Mouse (Mus musculus) CH12.LX (cell line): ENCODE results near the gene Gtf2ird2. TPM values are rescaled to one million over a fixed set of nuclear protein-coding genes. Genes with fewer than 3 reads are reported as not detected.

ENCODE experiments used
- DNase-seq: peaks from one replicate; pipeline ENCODE4 v3.0.0-alpha.2; 2013; ENCODE audit errors: extremely low read depth
- H3K27ac ChIP-seq: 2 replicates; pipeline ENCODE4 v1.5.1; 2012; ENCODE audit warnings: low read depth, mild to moderate bottlenecking, control low read depth, moderate library complexity; ENCODE audit not compliant: insufficient read depth
- H3K27me3 ChIP-seq: replicated peaks from 2 replicates; pipeline ENCODE3; 2012; ENCODE audit warnings: inconsistent platforms
- H3K36me3 ChIP-seq, 2 experiments: replicated peaks in 1 of 2; 2 replicates each; pipeline versions ENCODE3 to v1.6.1; 2012; ENCODE audit warnings: inconsistent platforms in 1 of 2, low read length in 1 of 2, mild to moderate bottlenecking in 1 of 2, mixed read lengths in 1 of 2, moderate library complexity in 1 of 2; ENCODE audit not compliant: control insufficient read depth in 1 of 2, insufficient read depth in 1 of 2
- H3K4me1 ChIP-seq, 2 experiments: 2 replicates each; pipeline ENCODE4 v1.6.1; 2012; ENCODE audit warnings: inconsistent platforms in 1 of 2, moderate library complexity in 1 of 2; ENCODE audit not compliant: insufficient read depth in 2 of 2, control insufficient read depth in 1 of 2
- H3K4me2 ChIP-seq: 2 replicates; pipeline ENCODE4 v1.6.1; 2012; ENCODE audit warnings: low read depth, mild to moderate bottlenecking, control low read depth; ENCODE audit not compliant: poor library complexity, insufficient read depth, severe bottlenecking
- H3K4me3 ChIP-seq, 3 experiments: fragments of 150-350 bp in 1 of 3; sonication (generic) in 1 of 3; replicated peaks in 1 of 3; 2 replicates each; pipeline versions ENCODE3 to v1.5.1; 2011 to 2012; ENCODE audit warnings: low read depth in 2 of 3, low read length in 2 of 3, mild to moderate bottlenecking in 2 of 3, moderate library complexity in 2 of 3, control low read depth in 1 of 3, improper control_type of control experiment in 1 of 3, inconsistent platforms in 1 of 3, mixed read lengths in 1 of 3; ENCODE audit not compliant: poor library complexity in 1 of 3
- H3K79me2 ChIP-seq: replicated peaks from 2 replicates; pipeline ENCODE4 v1.6.1; 2012; ENCODE audit warnings: mild to moderate bottlenecking, moderate library complexity; ENCODE audit not compliant: control insufficient read depth, poor library complexity, insufficient read depth, severe bottlenecking; ENCODE audit errors: extremely low read depth
- H3K9ac ChIP-seq: 2 replicates; pipeline ENCODE4 v1.6.1; 2012; ENCODE audit warnings: low read depth, mild to moderate bottlenecking, control low read depth, moderate library complexity; ENCODE audit not compliant: insufficient read depth
- H3K9me3 ChIP-seq: replicated peaks from 2 replicates; pipeline ENCODE3; 2012; ENCODE audit warnings: low read length, inconsistent platforms, mixed read lengths
- CTCF ChIP-seq, 2 experiments: IDR thresholded peaks in 1 of 2; conservative IDR thresholded peaks in 1 of 2; 2 replicates each; pipeline ENCODE4 v1.5.1; 2011 to 2012; ENCODE audit warnings: low read depth in 2 of 2, low read length in 2 of 2, improper control_type of control experiment in 1 of 2, inconsistent platforms in 1 of 2, mild to moderate bottlenecking in 1 of 2, moderate library complexity in 1 of 2
- E2F4 ChIP-seq: IDR thresholded peaks from 2 replicates; pipeline ENCODE4 v1.6.1; 2011; ENCODE audit warnings: low read depth, low read length, improper control_type of control experiment; ENCODE audit not compliant: insufficient replicate concordance
- JUND ChIP-seq: conservative IDR thresholded peaks from 2 replicates; pipeline ENCODE4 v1.6.1; 2011; ENCODE audit warnings: low read depth, low read length, improper control_type of control experiment
- KAT2A ChIP-seq: IDR thresholded peaks from 2 replicates; pipeline ENCODE4 v1.6.1; 2012; ENCODE audit warnings: low read length, improper control_type of control experiment, inconsistent platforms; ENCODE audit not compliant: insufficient replicate concordance
- MAZ ChIP-seq: IDR thresholded peaks from 2 replicates; pipeline ENCODE4 v1.6.1; 2012; ENCODE audit warnings: low read depth, mild to moderate bottlenecking, inconsistent platforms, low read length, improper control_type of control experiment, moderate library complexity
- MYC ChIP-seq: IDR thresholded peaks from 2 replicates; pipeline ENCODE4 v1.6.1; 2011; ENCODE audit warnings: low read depth, mild to moderate bottlenecking, improper control_type of control experiment, low read length
- POLR2A ChIP-seq: IDR thresholded peaks from 2 replicates; pipeline ENCODE4 v1.6.1; 2011; ENCODE audit warnings: low read depth, mild to moderate bottlenecking, improper control_type of control experiment, low read length
- POLR2AphosphoS2 ChIP-seq: IDR thresholded peaks from 2 replicates; pipeline ENCODE4 v1.6.1; 2011; ENCODE audit warnings: low read depth, low read length, improper control_type of control experiment
- RCOR1 ChIP-seq: conservative IDR thresholded peaks from 2 replicates; pipeline ENCODE4 v1.6.1; 2012; ENCODE audit warnings: low read depth, mild to moderate bottlenecking, inconsistent platforms, low read length, improper control_type of control experiment
- ZKSCAN1 ChIP-seq: IDR thresholded peaks from 2 replicates; pipeline ENCODE4 v1.6.1; 2012; ENCODE audit warnings: low read depth, inconsistent platforms, low read length, improper control_type of control experiment, borderline replicate concordance
- ZNF384 ChIP-seq: IDR thresholded peaks from 2 replicates; pipeline ENCODE4 v1.6.1; 2012; ENCODE audit warnings: low read depth, low read length, improper control_type of control experiment, inconsistent platforms
- dilution Hi-C: fragments of 300-500 bp; cut with MboI; formaldehyde crosslinking; loops from 2 replicates; pipeline ENCODE4 v1.14.3; 2020; ENCODE audit warnings: low sequenced_read_pairs; ENCODE audit not compliant: extremely low pct_unique_long_range_greater_than_20kb, extremely low pct_ligation_motif_present
- in situ Hi-C: fragments of 300-500 bp; cut with MboI; formaldehyde crosslinking; loops from 3 replicates; pipeline ENCODE4 v1.14.3; 2019; ENCODE audit warnings: low sequenced_read_pairs, low pct_ligation_motif_present, low pct_unique_long_range_greater_than_20kb, mixed read lengths
- polyA plus RNA-seq: library from polyadenylated mRNA; unstranded; fragments of >175 nt; gene quantifications from 2 replicates; pipeline ENCODE4 v1.2.1, GENCODE M21; 2012; ENCODE audit warnings: low read depth; ENCODE audit not compliant: insufficient read length
- total RNA-seq, 2 experiments: library from RNA; depleted of rRNA; stranded (reverse); fragments of 300-350 nt in 1 of 2; fragments of >200 nt in 1 of 2; gene quantifications; 2 replicates each; pipeline ENCODE4 v1.2.3; 2012 to 2014

Gene Gtf2ird2
- total and polyA plus RNA-seq, 3 experiments = 1.9 to 9.7 (median 4.7) TPM

DNA sequence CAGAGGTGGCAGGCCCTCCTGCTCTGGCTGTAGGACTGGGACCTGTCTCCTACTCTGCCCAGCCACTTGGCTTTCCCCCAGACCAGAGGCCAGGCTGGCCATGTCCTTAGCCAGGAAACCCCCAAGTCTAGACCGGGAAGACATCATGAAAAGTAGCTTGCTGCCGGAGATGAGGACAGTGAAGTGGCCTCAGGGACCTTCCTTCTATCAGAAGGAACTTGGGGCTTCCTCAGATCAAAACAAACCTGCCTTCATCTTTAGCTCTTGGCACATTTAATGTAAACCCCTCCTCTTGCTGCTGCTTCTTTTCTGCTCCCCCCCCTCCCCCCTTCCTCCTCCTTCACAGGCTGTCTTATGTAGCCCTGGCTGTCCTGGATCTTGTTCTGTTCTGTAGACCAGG lies 50.4 kb downstream of the Gtf2ird2 start:
- dilution Hi-C loops = no loop called here

DNA sequence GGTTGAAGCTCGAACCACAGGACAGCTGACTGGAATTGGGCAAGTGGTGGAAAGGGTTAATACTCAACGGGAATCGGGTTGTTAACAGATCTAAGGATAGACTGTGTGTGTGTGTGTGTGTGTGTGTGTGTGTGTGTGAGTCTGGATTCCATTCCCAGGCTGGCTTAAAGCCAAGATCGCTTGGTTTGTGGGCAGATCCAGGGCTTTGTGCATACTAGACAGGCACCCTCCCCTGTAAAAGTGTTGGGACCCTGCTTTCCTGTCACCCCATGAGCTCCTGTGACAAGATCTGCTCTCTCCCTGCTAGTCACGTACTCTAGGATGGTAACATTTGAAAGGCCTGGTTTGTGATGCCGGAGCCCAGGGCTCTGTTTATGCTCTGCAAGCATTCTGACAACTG lies 51.3 kb downstream of the Gtf2ird2 start:
- no peaks in the 10 kb centered on the region for H3K79me2 ChIP-seq
- no peak for TF ChIP-seq ZNF384
- no peak for TF ChIP-seq CTCF (conservative IDR thresholded peaks at IDR 0.05 in 1 of 2, IDR thresholded peaks at IDR 0.05 in 1 of 2; ENCODE audit: low read depth in 2 of 2, low read length in 2 of 2)
- no peak for TF ChIP-seq POLR2AphosphoS2
- TF ChIP-seq ZKSCAN1 = no peak
- no peak for TF ChIP-seq RCOR1
- TF ChIP-seq POLR2A = no peak
- no peak for TF ChIP-seq KAT2A
- TF ChIP-seq JUND = no peak
- TF ChIP-seq, all 38 proteins: peak for 0
- H3K9ac ChIP-seq = no peak overlapping the region
- in situ Hi-C loops = no loop called here
- H3K27me3 ChIP-seq = no peaks in the 10 kb centered on the region
- H3K9me3 ChIP-seq = peaks cover 7% of the 10 kb centered on the region
- no peak for DNase-seq
- H3K4me2 ChIP-seq = no peak overlapping the region
- no peak overlapping the region for H3K4me3 ChIP-seq
- peaks cover 46 to 75% of the 10 kb centered on the region in 2 experiments for H3K4me1 ChIP-seq
- peaks cover 33 to 48% of the 10 kb centered on the region in 2 experiments for H3K36me3 ChIP-seq
- dilution Hi-C loops = no loop called here
- H3K27ac ChIP-seq = no peak overlapping the region

More for the DNA sequence above, 50.4 kb downstream of the Gtf2ird2 start:
- in situ Hi-C loops = no loop called here
- Histone ChIP-seq H3K79me2 (no peaks in the 10 kb centered on the region), H3K4me3 (no peak overlapping the region)
- DNase-seq = no peak
- TF ChIP-seq CTCF (conservative IDR thresholded peaks at IDR 0.05 in 1 of 2, IDR thresholded peaks at IDR 0.05 in 1 of 2; ENCODE audit: low read depth in 2 of 2, low read length in 2 of 2) (no peak), MAZ (peak; percentile 40; the same call in 1 of the 2 replicates)
- TF ChIP-seq, all 38 proteins: peak for 1
- Histone ChIP-seq H3K27me3 (no peaks in the 10 kb centered on the region), H3K36me3 (peaks cover 25 to 39% of the 10 kb centered on the region in 2 experiments), H3K27ac (peak overlapping the region; percentile 96), H3K9ac (peak overlapping the region; percentile 70; the same call in 1 of the 2 replicates), H3K9me3 (no peaks in the 10 kb centered on the region), H3K4me2 (no peak overlapping the region), H3K4me1 (peaks cover 46 to 77% of the 10 kb centered on the region in 2 experiments)

DNA sequence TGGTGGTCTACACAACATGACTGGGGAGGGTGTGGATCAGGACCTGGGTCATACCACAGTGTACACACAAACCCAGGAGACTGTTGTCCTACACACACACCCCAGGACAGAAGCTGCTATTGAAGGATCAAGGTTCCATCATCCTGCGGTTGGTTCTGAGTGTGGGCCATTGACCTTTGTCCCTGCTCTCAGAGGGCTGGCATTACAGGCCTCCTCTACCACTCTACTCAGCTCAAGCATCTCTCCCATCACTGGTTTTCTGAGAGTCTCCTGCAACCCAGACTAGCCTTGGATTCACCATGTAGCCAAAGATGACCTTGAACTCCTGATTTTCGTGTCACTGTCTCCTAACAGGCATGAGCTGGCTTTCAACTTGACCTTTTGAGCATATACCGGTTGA lies 52.4 kb downstream of the Gtf2ird2 start:
- TF ChIP-seq MYC (no peak), E2F4 (0 out of 2 replicates have a peak, but pooled peaks have one; percentile 25)
- peak overlapping the region; percentile 27 for H3K27ac ChIP-seq
- H3K9me3 ChIP-seq = peaks cover 12% of the 10 kb centered on the region
- H3K79me2 ChIP-seq = no peaks in the 10 kb centered on the region
- H3K9ac ChIP-seq = no peak overlapping the region
- no peaks in the 10 kb centered on the region for H3K27me3 ChIP-seq
- dilution Hi-C loops = no loop called here
- H3K4me2 ChIP-seq = no peak overlapping the region
- in situ Hi-C loops = no loop called here
- no peak overlapping the region for H3K4me3 ChIP-seq
- H3K36me3 ChIP-seq = peaks cover 44 to 59% of the 10 kb centered on the region in 2 experiments
- peaks cover 40 to 66% of the 10 kb centered on the region in 2 experiments for H3K4me1 ChIP-seq
- DNase-seq = no peak
